Mouse (Mus musculus) olfactory bulb, adult 2 months (tissue): ENCODE data around the gene Psma6. TPM values are rescaled to one million over a fixed set of nuclear protein-coding genes. Genes with fewer than 3 reads are reported as not detected.
A peak's percentile ranks its signal among the peaks of the same experiment; 100 is the strongest.
"Not testable (repeated sequence)": the region's sequence is repeated elsewhere in the genome, so short reads cannot be mapped to it uniquely, and the experiment has no call there.

Experiments used
- H3K27ac ChIP-seq: fragments of 200-500 bp; 2 replicates; pipeline ENCODE4 v1.5.1; 2012; ENCODE audit warnings: low read depth, low read length; ENCODE audit not compliant: insufficient read depth
- H3K4me1 ChIP-seq: fragments of 200-500 bp; 2 replicates; pipeline ENCODE4 v1.6.1; 2012; ENCODE audit warnings: low read length; ENCODE audit not compliant: control insufficient read depth, insufficient read depth
- H3K4me3 ChIP-seq: fragments of 200-500 bp; 2 replicates; pipeline ENCODE4 v1.5.1; 2012; ENCODE audit warnings: mild to moderate bottlenecking, low read depth, low read length, moderate library complexity; ENCODE audit not compliant: insufficient read depth
- CTCF ChIP-seq: fragments of 200-500 bp; IDR thresholded peaks from 2 replicates; pipeline ENCODE4 v1.5.1; 2012; ENCODE audit warnings: low read depth, mild to moderate bottlenecking, low read length, moderate library complexity; ENCODE audit not compliant: insufficient read depth
- POLR2A ChIP-seq: fragments of 200-500 bp; IDR thresholded peaks from 2 replicates; pipeline ENCODE4 v1.6.1; 2012; ENCODE audit warnings: mild to moderate bottlenecking, low read depth, low read length, moderate library complexity; ENCODE audit not compliant: insufficient read depth
- WGBS: fragments of 180-500 bp; shearing (Covaris S2); methylation state at CpG from one replicate; pipeline ENCODE4 v1.1.7; 2018; 5-methylcytosine and 5-hydroxymethylcytosine counted together
- polyA plus RNA-seq: library from polyadenylated mRNA; stranded (reverse); fragments of >200 nt; gene quantifications from 2 replicates; pipeline ENCODE4 v1.2.4, GENCODE M21; 2012; ENCODE audit warnings: low replicate concordance; ENCODE audit not compliant: missing spikeins, insufficient read depth, insufficient read length

Psma6 gene
- polyA plus RNA-seq, 1 experiment, result not detected

DNA sequence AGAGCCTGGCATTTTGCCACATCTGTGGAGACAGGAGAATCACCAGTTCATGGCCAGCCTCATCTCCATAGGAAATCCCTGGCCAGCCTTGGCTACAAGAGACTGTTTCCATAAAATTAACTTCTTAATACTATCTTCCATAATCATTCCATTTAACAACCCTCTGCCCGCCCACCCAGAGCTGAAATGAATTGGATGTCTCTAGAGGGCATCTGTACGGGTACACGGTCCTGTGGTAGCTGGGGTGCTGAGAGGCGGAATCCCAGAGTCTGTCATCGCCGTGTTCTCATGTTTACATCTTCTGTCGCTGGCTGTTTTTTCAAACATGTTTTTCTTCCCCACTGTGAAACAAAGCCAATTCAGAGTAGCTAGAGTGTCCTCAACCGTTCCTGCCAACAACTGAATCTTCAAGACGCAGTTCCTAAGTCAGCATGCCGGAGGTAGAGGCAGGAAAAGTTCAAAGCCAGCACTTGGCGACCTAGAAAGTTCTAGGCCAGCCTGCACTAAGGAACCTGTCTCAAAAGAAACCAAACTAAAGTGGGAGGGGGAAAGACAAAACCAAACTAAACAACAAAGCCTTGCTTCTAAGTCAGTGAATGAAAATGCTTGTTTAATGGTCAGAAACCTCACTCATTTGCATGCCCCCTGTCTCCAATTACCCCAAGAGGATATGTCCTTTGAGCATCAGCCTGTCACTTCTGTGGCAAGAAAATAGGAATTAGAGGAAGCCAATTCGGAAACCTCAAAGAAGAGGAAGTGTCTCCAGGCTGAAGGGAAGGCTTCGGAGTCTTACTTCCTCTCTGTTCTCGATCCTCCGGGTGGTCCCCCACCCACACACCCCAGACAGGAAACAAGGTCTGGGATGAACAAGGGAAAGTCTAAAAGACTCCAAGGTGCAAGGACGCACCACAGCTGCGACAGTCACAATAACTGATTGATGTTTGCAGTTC, 5.4 kb downstream of the Psma6 start:
- TF ChIP-seq POLR2A (no peak), CTCF (no peak)
- H3K4me3 ChIP-seq, result no peak overlapping the region
- peaks cover 3% of the 10 kb centered on the region; the same call in 1 of the 2 replicates for H3K4me1 ChIP-seq
- WGBS, result 76% methylated on average over 17 of the region's 17 CpGs
- no peak overlapping the region for H3K27ac ChIP-seq

- TF ChIP-seq CTCF, result no peak
- TF ChIP-seq POLR2A, result no peak
- H3K4me1 ChIP-seq, result peaks cover 3% of the 10 kb centered on the region; the same call in 1 of the 2 replicates
- H3K4me3 ChIP-seq, result no peak overlapping the region
- H3K27ac ChIP-seq, result no peak overlapping the region
Measured at GRCm38 (mm10) chr12:55392120-55392519, 8.1 kb downstream of the Psma6 start.

DNA sequence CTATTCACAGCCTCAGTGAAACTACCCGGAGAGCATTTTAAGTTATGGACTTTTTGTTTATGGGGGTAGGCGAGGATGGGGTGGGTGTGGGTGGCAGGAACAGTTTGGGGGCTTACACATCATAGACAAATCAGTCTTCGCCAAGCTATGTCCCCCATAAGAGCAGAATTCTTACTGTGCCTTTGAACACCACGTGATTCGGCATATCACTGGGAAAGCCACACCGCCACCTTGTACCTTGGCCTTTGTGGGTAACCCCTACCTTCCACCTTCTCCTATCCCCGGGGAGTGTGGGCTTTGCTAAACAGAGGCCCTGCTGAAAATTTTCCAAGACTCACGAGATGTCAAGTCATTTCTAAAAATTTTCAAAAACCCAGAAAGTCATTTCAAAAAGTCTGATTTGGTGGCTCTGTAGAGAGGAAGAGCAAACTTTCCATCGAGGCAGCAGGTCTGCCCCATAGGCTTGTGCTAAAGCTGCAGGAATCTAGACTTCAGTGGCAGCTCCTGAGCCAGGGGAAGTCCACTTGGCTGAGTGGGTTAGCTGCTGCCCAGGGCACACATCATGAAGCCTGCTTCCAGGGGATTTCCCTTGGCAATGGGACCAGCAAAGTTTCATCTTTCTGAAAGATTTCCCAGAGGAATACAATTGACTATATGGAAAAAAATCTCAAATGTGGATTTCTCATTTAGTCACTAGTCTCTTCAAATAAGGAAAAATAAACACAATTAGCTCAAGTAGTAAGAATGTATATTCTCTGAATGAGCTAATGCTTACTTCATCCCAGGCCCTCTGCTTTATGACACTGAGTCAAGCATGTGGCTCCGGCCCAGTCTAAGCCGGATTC, 8.9 kb downstream of the Psma6 start:
- H3K27ac ChIP-seq, result no peak overlapping the region
- TF ChIP-seq POLR2A (no peak), CTCF (no peak)
- no peak overlapping the region for H3K4me3 ChIP-seq
- H3K4me1 ChIP-seq, result peaks cover 3% of the 10 kb centered on the region; the same call in 1 of the 2 replicates
- 88% methylated on average over 11 of the region's 11 CpGs for WGBS

DNA sequence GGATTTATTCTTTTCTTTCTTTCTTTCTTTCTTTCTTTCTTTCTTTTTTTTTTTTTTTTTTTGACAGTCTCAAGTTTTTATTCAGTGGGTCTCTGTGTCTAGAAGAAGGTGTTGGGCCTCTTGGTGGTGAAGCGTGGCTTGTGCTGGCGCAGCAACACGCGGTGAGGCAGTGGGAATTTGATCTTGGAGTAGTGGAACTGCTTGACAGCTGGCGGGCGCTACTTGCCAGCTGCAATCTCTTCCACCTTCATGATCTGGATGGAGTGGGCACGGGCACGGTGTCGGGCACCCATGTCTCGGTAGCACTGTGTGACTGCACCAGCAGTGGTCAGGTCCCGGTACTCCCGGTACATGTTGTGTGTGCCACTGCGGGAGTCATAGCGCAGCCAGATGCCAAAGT, 11.6 kb downstream of the Psma6 start:
- 94% methylated on average over 14 of the region's 14 CpGs for WGBS
- not testable (repeated sequence) for H3K4me3 ChIP-seq, H3K27ac ChIP-seq, H3K4me1 ChIP-seq

DNA sequence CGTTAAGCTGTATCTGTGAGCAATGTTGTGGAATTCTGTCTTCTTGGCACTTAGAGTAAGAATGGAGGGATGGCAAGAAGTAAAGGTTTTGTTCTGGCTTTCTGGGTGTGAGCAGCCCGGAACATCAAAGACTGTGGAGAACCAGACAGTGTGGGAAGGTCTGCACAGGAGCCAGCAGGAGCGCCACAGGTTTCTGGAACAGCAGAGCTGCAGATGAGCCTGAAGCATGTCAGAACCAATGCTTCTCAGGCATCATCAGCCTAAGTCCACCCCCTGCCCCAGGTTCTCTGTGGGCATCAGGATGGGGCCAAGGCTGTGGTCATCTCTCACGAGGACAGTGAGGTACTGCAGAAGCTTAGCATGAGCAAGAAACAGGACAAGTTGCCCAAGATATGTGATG, 12.5 kb downstream of the Psma6 start:
- TF ChIP-seq CTCF, result no peak
- no peak for TF ChIP-seq POLR2A
- Histone ChIP-seq H3K4me1 (peaks cover 5% of the 10 kb centered on the region), H3K4me3 (no peak overlapping the region), H3K27ac (no peak overlapping the region)
- WGBS, result 91% methylated on average over 4 of the region's 4 CpGs

GRCm38 (mm10) chr12:55397544-55398239, 13.7 kb downstream of the Psma6 start:
- TF ChIP-seq POLR2A (no peak), CTCF (no peak)
- WGBS, result 64% methylated on average over 9 of the region's 9 CpGs
- peak overlapping the region; percentile 97 for H3K4me3 ChIP-seq
- peaks cover 5% of the 10 kb centered on the region for H3K4me1 ChIP-seq
- H3K27ac ChIP-seq, result no peak overlapping the region; the same call in 1 of the 2 replicates

DNA sequence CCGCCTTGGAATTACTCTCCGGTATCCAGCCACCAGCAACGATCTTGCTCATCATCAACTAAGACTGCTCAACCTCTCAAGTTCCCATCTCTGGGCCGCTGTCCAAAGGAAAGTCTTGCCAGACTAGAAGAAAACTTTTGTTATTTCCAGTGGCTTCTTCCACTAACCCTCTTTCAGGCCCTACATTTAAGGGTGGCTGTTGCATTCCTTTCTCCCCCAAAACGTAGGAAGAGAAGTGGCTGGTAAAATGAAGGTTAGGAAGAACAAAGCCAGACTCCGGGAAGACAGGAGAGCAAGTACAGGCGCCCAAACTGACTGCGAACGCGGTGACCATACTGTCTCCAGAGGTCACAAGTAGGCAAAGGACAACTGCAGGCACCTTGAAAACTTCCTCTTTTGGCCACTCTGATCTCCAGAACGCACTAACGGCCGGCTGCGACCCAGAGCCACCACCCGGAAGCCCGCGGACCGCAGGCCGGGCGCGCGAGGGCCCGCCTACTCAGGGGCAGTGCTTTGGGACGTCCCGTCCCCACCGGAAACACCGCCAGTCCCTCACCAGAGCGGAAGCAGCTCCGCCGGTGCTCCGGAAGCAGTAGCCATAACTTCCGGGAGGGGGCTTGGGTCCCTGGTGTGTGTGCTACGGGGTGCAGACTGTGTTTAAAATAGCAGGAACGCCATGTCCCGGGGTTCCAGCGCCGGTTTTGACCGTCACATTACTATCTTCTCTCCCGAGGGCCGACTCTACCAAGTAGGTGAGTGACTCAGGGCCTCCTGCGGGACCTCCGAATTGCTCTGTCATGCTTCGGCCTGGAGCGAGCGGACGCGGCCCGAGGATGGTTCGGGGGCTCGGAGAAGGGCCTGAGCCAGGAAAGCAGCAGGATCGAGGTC, 14.5 kb downstream of the Psma6 start:
- peaks cover 5% of the 10 kb centered on the region for H3K4me1 ChIP-seq
- TF ChIP-seq POLR2A (peak; percentile 90), CTCF (no peak)
- WGBS, result under 1% methylated on average over 51 of the region's 51 CpGs
- peak overlapping the region; percentile 86 for H3K27ac ChIP-seq
- H3K4me3 ChIP-seq, result peak overlapping the region; percentile 97

DNA sequence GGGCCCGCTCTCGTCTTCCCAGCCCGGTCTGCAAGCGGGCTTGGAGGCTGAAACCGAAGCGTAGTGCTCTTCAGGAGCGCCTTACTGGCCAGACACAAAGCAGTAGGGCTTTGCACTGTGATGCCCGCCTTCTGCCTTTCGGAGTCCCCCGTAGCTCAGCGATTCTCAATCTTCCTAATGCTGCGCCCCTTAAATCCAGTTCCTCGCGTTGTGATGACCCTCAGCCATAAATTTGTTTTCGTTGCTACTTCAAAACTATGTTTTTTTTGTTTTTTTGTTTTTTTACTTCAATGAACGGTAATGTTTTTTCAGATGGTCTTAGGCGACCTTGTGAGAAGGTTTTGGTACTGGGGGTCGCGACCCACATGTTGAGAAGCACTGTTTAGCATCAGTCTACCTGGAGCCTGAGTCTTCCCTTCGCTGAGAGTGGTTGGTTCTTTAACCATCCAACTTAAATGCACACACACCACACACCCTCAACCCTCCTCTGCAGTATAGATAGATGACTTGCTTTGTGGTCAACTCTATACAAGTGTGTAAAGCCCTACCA, 15.2 kb downstream of the Psma6 start:
- WGBS, result 1% methylated on average over 20 of the region's 20 CpGs
- Histone ChIP-seq H3K4me3 (peak overlapping the region; percentile 97), H3K27ac (peak overlapping the region; percentile 70), H3K4me1 (peaks cover 5% of the 10 kb centered on the region)
- TF ChIP-seq POLR2A, result no peak
- TF ChIP-seq CTCF, result no peak
